Mouse (Mus musculus) layer of hippocampus, adult 2 months (tissue): Measurements from ENCODE around the gene Gpr85. TPM values are rescaled to one million over a fixed set of nuclear protein-coding genes. Genes with fewer than 3 reads are reported as not detected.
A peak's percentile ranks its signal among the peaks of the same experiment; 100 is the strongest.

ENCODE experiments used
- DNase-seq, 2 experiments: peaks; one replicate each; pipeline ENCODE4 v3.0.0; 2022; ENCODE audit warnings: low spot score in 2 of 2
- H3K27ac ChIP-seq: fragments of 200-600 bp; 2 replicates; pipeline ENCODE4 v1.8.1; 2022
- H3K4me3 ChIP-seq: fragments of 200-600 bp; 2 replicates; pipeline ENCODE4 v1.8.1; 2022; ENCODE audit warnings: mild to moderate bottlenecking
- CTCF ChIP-seq: fragments of 200-600 bp; conservative IDR thresholded peaks from 2 replicates; pipeline ENCODE4 v1.8.1; 2022; ENCODE audit warnings: antibody characterized with exemption, mild to moderate bottlenecking, moderate library complexity
- total RNA-seq, 2 experiments: library from RNA; stranded (reverse); gene quantifications; 2 replicates each; pipeline ENCODE4 v1.2.3; 2021

The Gpr85 gene
- total RNA-seq, 2 experiments from 2014 or later = 40.1 to 43.1 TPM

GRCm38 (mm10) chr6:13838677-13839344 lies 931 bp downstream of the Gpr85 start:
- peak; percentile 81 for DNase-seq
- TF ChIP-seq CTCF = no peak
- peak overlapping the region; percentile 88 for H3K4me3 ChIP-seq
- peak overlapping the region; percentile 100 for H3K27ac ChIP-seq

GRCm38 (mm10) chr6:13837916-13838676 lies 1.6 kb downstream of the Gpr85 start:
- TF ChIP-seq CTCF = no peak
- Histone ChIP-seq H3K27ac (peak overlapping the region; percentile 100), H3K4me3 (peak overlapping the region; percentile 88)
- peak in 1 of 2 experiments; percentile 32 for DNase-seq

DNA sequence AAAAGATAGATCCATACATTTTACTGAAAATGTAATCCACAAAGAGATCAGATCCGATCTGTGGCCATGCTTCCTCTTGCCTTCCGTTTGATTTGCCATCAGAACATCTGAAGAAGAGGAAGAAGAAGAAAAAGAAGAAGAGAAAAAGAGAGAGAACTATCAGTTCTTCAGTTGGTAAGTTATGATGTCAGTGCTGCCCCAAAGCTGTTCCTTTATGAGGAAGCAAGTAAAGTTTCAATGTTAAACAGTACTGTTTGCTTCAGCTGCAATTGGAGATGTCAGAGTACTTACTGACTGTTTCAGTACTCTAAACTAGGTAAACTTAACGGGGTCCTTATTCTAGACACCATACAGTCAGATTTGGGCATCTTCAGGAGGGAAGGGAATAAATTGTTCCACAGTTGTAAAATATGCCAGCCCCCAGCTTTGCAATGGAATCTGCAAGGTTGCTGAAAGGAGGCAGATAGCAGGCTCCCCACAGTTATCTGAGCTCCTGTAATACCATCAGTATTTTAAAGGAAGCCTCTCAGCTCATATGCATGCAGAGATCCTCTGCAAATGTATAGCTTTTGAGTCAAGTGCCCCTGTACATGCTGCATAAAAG lies 2.7 kb downstream of the Gpr85 start:
- Histone ChIP-seq H3K4me3 (peak overlapping the region; percentile 88), H3K27ac (peak overlapping the region; percentile 95)
- no peak for DNase-seq
- no peak for TF ChIP-seq CTCF

DNA sequence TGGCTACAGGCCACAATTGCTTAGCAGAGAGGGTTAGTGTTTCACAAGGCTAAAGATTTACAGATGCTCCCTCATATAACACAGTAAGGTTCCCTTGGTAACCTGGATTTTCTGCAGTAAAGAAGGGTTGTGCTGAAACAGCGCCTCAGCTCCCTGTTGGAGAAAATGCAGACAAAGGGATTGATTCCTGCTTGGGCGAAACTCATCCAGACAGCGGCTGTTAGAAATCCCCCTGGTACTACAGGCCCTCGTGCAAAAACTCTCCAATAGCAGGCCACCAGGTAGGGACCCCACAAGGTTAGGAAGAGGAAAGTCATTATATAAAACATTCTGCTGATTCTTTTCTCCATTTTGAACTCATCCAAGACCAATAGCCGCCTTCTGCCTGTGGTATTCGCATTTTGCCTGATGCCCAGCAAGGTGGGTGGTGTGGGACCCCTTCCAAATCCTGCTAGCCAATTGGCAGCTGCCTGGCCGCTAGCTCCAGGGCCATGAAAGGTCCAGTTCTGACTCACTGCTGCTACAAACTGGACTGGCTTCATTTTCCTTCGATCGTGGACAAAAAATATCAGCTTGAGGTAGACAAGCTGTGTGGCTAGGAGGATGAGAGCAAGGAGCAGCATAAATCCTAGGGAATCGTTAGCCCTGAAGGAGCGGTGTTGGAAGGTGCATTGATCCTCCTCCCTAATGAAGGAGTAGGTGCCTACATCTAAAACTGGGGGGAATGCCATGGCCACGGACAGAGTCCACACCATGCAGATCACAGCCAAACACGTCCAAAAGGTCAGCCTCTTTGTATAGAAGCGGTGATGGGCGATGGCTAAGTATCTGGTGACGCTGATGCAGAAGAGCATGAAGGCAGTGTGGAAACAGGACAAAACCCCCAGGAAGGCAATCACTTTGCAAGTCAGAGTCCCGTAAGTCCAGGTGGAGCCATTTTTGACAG lies 3.7 kb downstream of the Gpr85 start:
- peak; percentile 44 to 53 for DNase-seq
- H3K4me3 ChIP-seq = peak overlapping the region; percentile 88
- TF ChIP-seq CTCF = 0 out of 2 replicates have a peak, but pooled peaks have one; percentile 20
- H3K27ac ChIP-seq = peak overlapping the region; percentile 95

- H3K4me3 ChIP-seq = peak overlapping the region; percentile 10; the same call in 1 of the 2 replicates
- H3K27ac ChIP-seq = no peak overlapping the region
- no peak for TF ChIP-seq CTCF
- no peak for DNase-seq
Measured at GRCm38 (mm10) chr6:13832770-13833169, 7.0 kb downstream of the Gpr85 start.

- Histone ChIP-seq H3K4me3 (no peak overlapping the region), H3K27ac (no peak overlapping the region)
- no peak for TF ChIP-seq CTCF
- no peak for DNase-seq
Measured at GRCm38 (mm10) chr6:13828877-13829276, 10.9 kb downstream of the Gpr85 start.

DNA sequence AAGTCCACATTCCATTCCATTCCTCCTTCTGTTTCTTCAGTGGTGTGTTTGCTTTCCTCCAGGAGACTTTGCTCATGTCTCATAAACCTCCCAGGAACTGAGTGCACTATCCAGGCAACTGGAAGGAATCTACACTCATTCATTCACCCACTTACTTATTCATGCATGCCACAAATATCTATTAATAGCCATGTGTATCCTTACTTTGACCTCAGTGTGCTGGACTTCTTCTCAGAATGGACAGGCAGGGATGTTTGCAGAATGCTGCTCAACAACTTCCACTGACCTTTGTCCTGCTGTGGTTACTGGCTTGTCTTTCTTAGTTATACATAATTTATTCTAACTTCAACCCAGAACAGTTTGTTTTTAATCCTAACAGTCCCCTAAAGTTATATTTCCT lies 23.1 kb downstream of the Gpr85 start:
- no peak for DNase-seq
- no peak for TF ChIP-seq CTCF

DNA sequence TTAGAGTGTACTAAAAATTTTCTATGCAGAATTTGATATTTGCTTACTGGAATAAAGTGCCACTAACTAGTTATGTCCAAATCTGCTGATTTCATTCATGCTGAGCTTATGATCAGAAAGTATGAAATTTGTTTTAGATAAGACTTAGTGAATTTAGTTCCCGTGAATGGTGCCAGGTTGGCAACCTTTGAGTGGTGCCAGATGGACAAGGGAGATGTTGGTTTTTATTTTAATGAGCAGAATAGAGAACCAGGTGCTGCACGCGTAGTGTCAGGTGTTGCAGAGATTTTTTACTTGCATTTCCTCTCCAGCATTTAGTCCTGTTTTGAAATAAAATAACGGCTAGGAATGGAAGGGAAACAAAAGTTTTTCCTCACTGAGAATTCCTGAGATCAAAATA lies 27.6 kb downstream of the Gpr85 start:
- no peak for DNase-seq
- Histone ChIP-seq H3K27ac (no peak overlapping the region), H3K4me3 (no peak overlapping the region)
- no peak for TF ChIP-seq CTCF

More for the DNA sequence above, 23.1 kb downstream of the Gpr85 start:
- no peak overlapping the region for H3K27ac ChIP-seq
- no peak overlapping the region for H3K4me3 ChIP-seq

DNA sequence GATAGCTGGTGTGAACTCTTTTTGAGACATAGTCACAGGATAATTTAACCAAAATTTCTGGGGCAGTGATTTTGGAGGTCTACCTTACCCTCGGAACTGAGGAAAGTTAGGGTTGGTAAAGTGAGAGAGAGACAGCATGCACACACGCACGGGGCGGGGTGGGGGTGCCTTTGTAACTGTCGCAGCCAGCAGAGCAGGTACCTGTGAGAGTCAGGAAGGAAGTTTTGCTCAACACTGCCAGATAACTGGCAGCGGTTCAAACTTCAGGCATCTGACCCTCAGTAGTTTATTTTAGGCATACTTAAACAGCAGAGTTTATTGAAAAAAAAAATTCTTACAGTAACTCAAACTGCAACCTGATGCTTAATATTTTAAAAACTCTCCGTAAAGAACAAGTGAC lies 39.7 kb downstream of the Gpr85 start:
- H3K4me3 ChIP-seq = no peak overlapping the region
- TF ChIP-seq CTCF = no peak
- H3K27ac ChIP-seq = no peak overlapping the region
- no peak for DNase-seq

DNA sequence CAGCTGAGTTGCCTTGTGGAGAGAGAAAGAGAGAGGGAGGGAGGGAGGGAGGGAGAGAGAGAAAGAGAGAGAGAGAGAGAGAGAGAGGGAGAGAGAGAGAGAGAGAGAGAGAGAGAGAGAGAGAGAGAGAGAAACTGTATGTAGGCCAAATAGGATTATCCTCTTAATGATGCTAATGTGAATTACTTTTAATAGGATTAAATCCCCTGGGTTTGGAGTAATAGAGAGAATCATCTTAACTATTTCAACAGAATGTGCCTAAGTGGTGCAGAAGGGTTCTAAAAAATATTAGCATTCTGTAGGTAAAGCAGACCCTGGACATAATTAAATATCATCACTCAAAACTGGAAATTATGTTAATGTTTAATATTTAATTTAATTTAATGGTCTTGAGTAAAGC lies 42.4 kb downstream of the Gpr85 start:
- no peak for DNase-seq
- Histone ChIP-seq H3K27ac (no peak overlapping the region), H3K4me3 (no peak overlapping the region)
- no peak for TF ChIP-seq CTCF

Other genes with a start within 250 kb of the Gpr85 start
- gene Tmem168, start 231.8 kb downstream of the Gpr85 start, total RNA-seq = 10 to 100 TPM; 14.2 to 16.9 TPM
- 10 to 100 TPM; 21.5 to 22.4 TPM for gene Bmt2, start 162.0 kb downstream of the Gpr85 start, total RNA-seq
- 10 to 100 TPM; 37.0 to 40.3 TPM for gene 2610001J05Rik, start 31.6 kb upstream of the Gpr85 start, total RNA-seq